Mouse (Mus musculus): ENCODE measurements around the gene Gm20441. TPM values are rescaled to one million over a fixed set of nuclear protein-coding genes. Genes with fewer than 3 reads are reported as not detected.

Gene Gm20441
- polyA plus RNA-seq, 1 experiment from 2014 or later = not detected

GRCm38 (mm10) chr10:75797619-75798175, 16.9 kb upstream of the Gm20441 start:
- peak; percentile 34 for DNase-seq (ENCODE audit: extremely low spot score, low spot score)
- H3K36me3 ChIP-seq (replicated peaks) = no peaks in the 10 kb centered on the region
- H3K27ac ChIP-seq = peak overlapping the region; percentile 62
- H3K4me1 ChIP-seq = peaks cover 32% of the 10 kb centered on the region
- H3K27me3 ChIP-seq (ENCODE audit: poor library complexity, severe bottlenecking) = peaks cover 39% of the 10 kb centered on the region
- no peaks in the 10 kb centered on the region for H3K9me3 ChIP-seq
- 2% methylated on average over 12 of the region's 12 CpGs for WGBS
- peak overlapping the region; percentile 56 for H3K4me3 ChIP-seq

DNA sequence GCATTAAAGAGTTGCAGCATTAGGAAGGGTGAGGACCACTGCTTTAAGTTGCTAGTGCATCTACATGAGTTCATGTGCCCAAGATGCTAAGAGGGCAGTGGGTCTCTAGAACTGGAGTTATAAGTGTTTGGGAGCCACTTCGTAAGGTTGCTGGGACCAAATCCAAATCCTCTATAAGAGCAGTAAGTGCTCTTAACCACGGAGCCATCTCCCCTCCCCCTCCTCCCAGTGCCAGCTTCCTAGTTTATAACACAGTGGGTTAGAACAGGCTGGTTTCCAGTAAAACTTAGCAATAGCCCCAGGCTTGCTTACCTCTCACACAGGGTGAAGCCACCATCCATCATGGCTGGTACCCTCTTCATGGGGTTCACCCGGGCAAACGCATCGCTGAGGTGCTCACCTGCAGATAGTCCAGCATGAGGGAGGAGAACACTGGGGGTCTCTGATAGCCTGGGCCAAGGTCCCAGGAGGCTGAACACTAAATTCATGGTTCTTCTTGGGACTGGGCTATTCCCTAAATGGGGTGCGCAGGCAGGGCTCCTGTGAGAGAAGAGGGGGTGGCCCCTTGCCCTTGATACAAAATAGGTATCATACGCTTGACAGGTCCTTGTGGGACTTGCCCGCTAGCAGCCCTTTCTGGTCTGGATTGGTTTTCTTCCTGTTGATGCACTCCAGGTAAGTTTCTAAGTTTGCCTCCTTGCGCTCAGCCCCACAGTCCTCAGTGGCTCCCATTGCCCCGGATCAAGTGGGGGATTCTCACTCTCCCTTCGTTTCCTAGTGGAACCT, 16.2 kb upstream of the Gm20441 start:
- H3K27me3 ChIP-seq (ENCODE audit: poor library complexity, severe bottlenecking) = peaks cover 39% of the 10 kb centered on the region
- 0 out of 2 replicates have a peak overlapping the region, but pooled peaks have one; percentile 36 for H3K27ac ChIP-seq
- H3K4me1 ChIP-seq = peaks cover 32% of the 10 kb centered on the region
- no peaks in the 10 kb centered on the region for H3K36me3 ChIP-seq (replicated peaks)
- no peak for DNase-seq (ENCODE audit: extremely low spot score, low spot score)
- 44% methylated on average over 11 of the region's 11 CpGs for WGBS
- H3K9me3 ChIP-seq = no peaks in the 10 kb centered on the region
- peak overlapping the region; percentile 56 for H3K4me3 ChIP-seq

- Histone ChIP-seq H3K4me1 (peaks cover 35% of the 10 kb centered on the region), H3K9me3 (no peaks in the 10 kb centered on the region), H3K36me3 (replicated peaks) (no peaks in the 10 kb centered on the region), H3K27me3 (ENCODE audit: poor library complexity, severe bottlenecking) (peaks cover 34% of the 10 kb centered on the region), H3K27ac (peak overlapping the region; percentile 51; the same call in 1 of the 2 replicates), H3K4me3 (no peak overlapping the region)
- WGBS = 26% methylated on average over 3 of the region's 3 CpGs
- no peak for DNase-seq (ENCODE audit: extremely low spot score, low spot score)
Measured at GRCm38 (mm10) chr10:75794880-75795279, 14.1 kb upstream of the Gm20441 start.

DNA sequence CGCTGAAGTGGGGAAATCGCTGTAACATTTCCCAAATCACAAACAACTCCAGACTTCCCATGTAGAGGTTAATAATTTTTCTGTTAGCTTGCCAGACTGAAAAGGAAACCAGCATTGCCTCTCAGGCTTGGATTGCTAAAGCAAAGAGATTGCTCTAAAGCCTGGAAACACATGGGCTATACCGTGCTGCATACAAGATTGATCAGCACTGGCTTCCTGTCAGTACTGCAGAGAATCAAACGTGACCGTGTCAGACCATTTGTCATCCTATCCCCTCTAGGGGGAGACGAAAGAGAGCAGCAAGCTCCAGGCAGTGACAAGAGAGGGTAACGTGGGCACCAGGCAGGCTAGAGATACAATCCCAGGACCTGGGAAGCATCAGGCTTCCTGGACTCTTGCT, 10.0 kb upstream of the Gm20441 start:
- 28% methylated on average over 7 of the region's 7 CpGs for WGBS
- Histone ChIP-seq H3K4me1 (peaks cover 16% of the 10 kb centered on the region), H3K36me3 (replicated peaks) (no peaks in the 10 kb centered on the region), H3K9me3 (no peaks in the 10 kb centered on the region), H3K27me3 (ENCODE audit: poor library complexity, severe bottlenecking) (peaks cover 3% of the 10 kb centered on the region), H3K27ac (no peak overlapping the region), H3K4me3 (no peak overlapping the region)
- no peak for DNase-seq (ENCODE audit: extremely low spot score, low spot score)

DNA sequence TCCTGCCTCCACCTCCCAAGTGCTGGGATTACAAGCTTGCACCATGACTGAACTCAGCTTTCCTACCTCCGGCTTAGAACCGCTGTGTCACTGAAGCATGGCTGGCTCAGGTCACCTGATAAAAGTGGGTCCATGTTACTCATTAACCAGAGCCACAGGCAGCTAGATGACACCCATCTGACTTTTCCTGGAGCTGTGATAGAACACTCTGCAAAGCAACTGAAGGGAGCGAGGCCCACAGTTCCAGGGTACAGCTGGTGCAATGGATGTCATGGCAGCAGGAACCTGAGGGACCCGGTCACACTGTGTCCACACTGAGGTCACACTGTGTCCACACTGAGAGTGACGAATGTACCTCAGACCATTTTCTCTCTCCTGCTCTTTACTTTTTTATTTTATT, 9.1 kb upstream of the Gm20441 start:
- no peaks in the 10 kb centered on the region for H3K27me3 ChIP-seq (ENCODE audit: poor library complexity, severe bottlenecking)
- no peaks in the 10 kb centered on the region for H3K9me3 ChIP-seq
- peaks cover 9% of the 10 kb centered on the region for H3K4me1 ChIP-seq
- DNase-seq (ENCODE audit: extremely low spot score, low spot score) = no peak
- H3K27ac ChIP-seq = no peak overlapping the region
- no peaks in the 10 kb centered on the region for H3K36me3 ChIP-seq (replicated peaks)
- H3K4me3 ChIP-seq = no peak overlapping the region
- 95% methylated on average over 5 of the region's 5 CpGs for WGBS

- DNase-seq (ENCODE audit: extremely low spot score, low spot score) = no peak
- Histone ChIP-seq H3K9me3 (no peaks in the 10 kb centered on the region), H3K27me3 (ENCODE audit: poor library complexity, severe bottlenecking) (no peaks in the 10 kb centered on the region), H3K4me3 (no peak overlapping the region), H3K4me1 (0 out of 2 replicates have a peak, but pooled peaks cover 3% of the 10 kb centered on the region), H3K27ac (no peak overlapping the region), H3K36me3 (replicated peaks) (no peaks in the 10 kb centered on the region)
- 79% methylated on average over 6 of the region's 6 CpGs for WGBS
Measured at GRCm38 (mm10) chr10:75789081-75789735, 8.5 kb upstream of the Gm20441 start.

DNA sequence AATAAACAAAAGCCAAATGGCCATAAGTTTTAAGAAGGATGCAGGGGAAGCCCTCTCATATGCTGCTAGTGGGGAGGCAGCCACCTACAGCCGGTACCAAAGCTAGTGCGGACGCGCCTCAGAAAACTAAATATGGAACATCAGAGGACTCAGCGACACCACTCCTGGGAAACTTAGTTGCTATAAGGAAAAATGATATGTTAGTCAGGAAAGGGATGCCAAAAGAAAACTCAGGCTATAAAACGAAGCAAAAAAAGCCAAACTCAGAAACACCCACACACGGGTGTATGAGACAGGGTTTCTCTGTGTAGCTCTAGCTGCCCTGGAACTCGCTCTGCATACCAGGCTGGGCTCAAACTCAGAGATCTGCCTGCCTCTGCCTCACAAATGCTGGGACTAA, 7.5 kb upstream of the Gm20441 start:
- WGBS = 95% methylated on average over 8 of the region's 8 CpGs
- no peak for DNase-seq (ENCODE audit: extremely low spot score, low spot score)
- H3K27ac ChIP-seq = no peak overlapping the region

GRCm38 (mm10) chr10:75785442-75785841, 4.7 kb upstream of the Gm20441 start:
- WGBS = 91% methylated on average over 1 of the region's 1 CpGs

More for the DNA sequence above, 7.5 kb upstream of the Gm20441 start:
- H3K4me3 ChIP-seq = no peak overlapping the region
- 0 out of 2 replicates have a peak, but pooled peaks cover 3% of the 10 kb centered on the region for H3K4me1 ChIP-seq
- no peaks in the 10 kb centered on the region for H3K36me3 ChIP-seq (replicated peaks)
- no peaks in the 10 kb centered on the region for H3K9me3 ChIP-seq
- no peaks in the 10 kb centered on the region for H3K27me3 ChIP-seq (ENCODE audit: poor library complexity, severe bottlenecking)

DNA sequence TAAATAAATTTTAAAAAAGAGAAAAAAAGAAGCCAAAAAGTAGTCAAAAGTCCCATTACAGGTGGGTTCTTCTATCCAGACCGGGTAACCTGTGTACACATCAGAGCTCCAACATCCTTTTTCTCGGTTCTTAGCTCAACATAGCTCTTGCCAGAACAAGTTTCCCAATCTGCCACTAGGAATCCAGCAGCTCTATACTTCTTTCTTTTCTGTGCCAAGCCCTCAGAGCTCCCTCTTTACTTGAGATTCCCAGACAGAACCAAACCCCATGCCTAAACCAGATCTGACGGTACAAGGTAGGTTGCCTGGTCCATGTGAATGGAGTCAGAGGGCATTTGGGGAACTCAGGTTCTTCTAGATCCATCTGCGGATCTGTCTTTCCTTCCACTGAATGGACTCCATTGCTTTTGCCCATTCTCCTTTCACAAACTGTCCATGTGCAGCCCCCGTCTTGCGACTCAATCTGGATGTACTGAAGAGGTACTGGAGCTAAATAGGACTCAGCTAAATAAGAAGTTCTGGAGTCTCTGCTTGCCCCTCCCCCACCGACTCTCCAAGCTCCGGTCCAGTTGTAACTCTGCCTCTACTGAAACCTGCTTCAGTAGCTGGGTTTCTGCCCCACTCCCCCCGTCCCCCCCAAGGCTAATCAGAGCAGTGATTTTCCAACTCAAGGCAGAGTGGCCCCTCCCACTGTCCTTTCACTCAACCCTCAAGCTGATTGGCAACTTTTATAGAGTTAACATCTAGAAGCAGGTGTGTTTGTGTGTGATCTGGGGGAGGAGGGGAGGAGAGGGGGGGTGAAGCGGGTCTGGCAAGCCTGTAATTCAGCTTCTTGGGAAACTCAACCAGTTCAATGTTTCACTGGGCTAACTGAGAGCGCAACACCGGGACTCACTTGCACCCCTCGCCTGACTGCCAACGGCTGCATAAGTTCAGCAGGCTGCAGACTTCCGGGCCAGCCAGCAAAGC, 1.3 kb downstream of the Gm20441 start:
- no peaks in the 10 kb centered on the region for H3K36me3 ChIP-seq (replicated peaks)
- peak overlapping the region; percentile 61 for H3K4me3 ChIP-seq
- peaks cover 19% of the 10 kb centered on the region for H3K4me1 ChIP-seq
- no peak overlapping the region for H3K27ac ChIP-seq
- no peaks in the 10 kb centered on the region for H3K9me3 ChIP-seq
- DNase-seq (ENCODE audit: extremely low spot score, low spot score) = no peak
- H3K27me3 ChIP-seq (ENCODE audit: poor library complexity, severe bottlenecking) = peaks cover 56% of the 10 kb centered on the region
- 41% methylated on average over 15 of the region's 15 CpGs for WGBS

More at GRCm38 (mm10) chr10:75785442-75785841, 4.7 kb upstream of the Gm20441 start:
- no peaks in the 10 kb centered on the region for H3K36me3 ChIP-seq (replicated peaks)
- H3K9me3 ChIP-seq = no peaks in the 10 kb centered on the region
- DNase-seq (ENCODE audit: extremely low spot score, low spot score) = no peak
- no peak overlapping the region for H3K4me3 ChIP-seq
- peaks cover 9% of the 10 kb centered on the region for H3K4me1 ChIP-seq
- no peak overlapping the region for H3K27ac ChIP-seq
- peaks cover 24% of the 10 kb centered on the region for H3K27me3 ChIP-seq (ENCODE audit: poor library complexity, severe bottlenecking)

DNA sequence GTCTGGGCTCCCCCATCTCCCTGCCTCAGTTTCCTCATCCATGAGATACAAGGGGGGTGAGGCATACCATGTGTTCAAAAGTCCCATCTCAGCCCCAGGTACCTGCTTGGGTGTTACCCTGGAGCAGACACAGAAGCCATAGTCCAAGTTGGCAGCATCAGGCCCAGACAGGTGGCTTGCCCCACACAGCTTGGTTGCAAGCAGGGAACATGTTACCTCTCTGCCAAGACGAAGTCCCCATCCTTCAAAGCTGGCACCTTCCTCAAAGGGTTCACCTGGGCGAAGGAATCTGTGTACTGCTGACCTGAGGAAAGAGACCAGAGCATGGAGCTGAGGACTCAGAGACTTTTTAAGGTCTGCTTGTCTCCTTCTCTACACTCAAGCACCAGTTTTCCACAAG, 2.9 kb downstream of the Gm20441 start:
- H3K9me3 ChIP-seq = no peaks in the 10 kb centered on the region
- H3K27ac ChIP-seq = no peak overlapping the region
- no peak for DNase-seq (ENCODE audit: extremely low spot score, low spot score)
- H3K4me3 ChIP-seq = no peak overlapping the region
- no peaks in the 10 kb centered on the region for H3K36me3 ChIP-seq (replicated peaks)
- WGBS = 90% methylated on average over 2 of the region's 2 CpGs
- peaks cover 56% of the 10 kb centered on the region for H3K27me3 ChIP-seq (ENCODE audit: poor library complexity, severe bottlenecking)
- H3K4me1 ChIP-seq = peaks cover 27% of the 10 kb centered on the region

GRCm38 (mm10) chr10:75776562-75776961, 4.2 kb downstream of the Gm20441 start:
- Histone ChIP-seq H3K27ac (no peak overlapping the region), H3K36me3 (replicated peaks) (no peaks in the 10 kb centered on the region), H3K4me3 (no peak overlapping the region), H3K4me1 (peaks cover 39% of the 10 kb centered on the region), H3K9me3 (no peaks in the 10 kb centered on the region), H3K27me3 (ENCODE audit: poor library complexity, severe bottlenecking) (peaks cover 43% of the 10 kb centered on the region)
- WGBS = 92% methylated on average over 6 of the region's 6 CpGs
- DNase-seq (ENCODE audit: extremely low spot score, low spot score) = no peak

DNA sequence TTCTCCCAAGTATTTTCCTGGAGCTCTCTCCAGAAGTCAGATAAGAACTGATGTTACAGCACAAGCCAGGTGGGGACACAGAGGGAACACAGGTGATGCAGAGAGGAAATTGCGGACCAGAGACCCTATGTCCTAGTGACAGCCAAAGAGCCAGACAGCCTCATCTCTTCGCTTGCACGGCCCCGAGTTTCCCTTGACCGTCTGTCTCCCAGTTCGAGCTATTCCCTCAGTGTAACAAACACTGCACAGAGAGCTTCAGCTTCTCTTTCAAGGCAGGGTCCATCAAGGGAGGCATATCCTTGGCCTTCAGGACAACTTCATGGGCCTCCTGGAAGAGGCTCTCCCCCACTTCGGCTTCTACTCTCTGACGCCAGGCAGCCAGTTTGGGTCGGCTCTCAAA, 6.2 kb downstream of the Gm20441 start:
- H3K27me3 ChIP-seq (ENCODE audit: poor library complexity, severe bottlenecking) = peaks cover 24% of the 10 kb centered on the region
- H3K27ac ChIP-seq = no peak overlapping the region
- no peak for DNase-seq (ENCODE audit: extremely low spot score, low spot score)
- H3K9me3 ChIP-seq = no peaks in the 10 kb centered on the region
- H3K36me3 ChIP-seq (replicated peaks) = no peaks in the 10 kb centered on the region
- no peak overlapping the region for H3K4me3 ChIP-seq
- 88% methylated on average over 9 of the region's 9 CpGs for WGBS
- peaks cover 22% of the 10 kb centered on the region for H3K4me1 ChIP-seq
